Mouse (Mus musculus) ovary, postnatal 10 days (tissue): ENCODE results near the gene Fam171a2.
A peak's percentile ranks its signal among the peaks of the same experiment; 100 is the strongest.

Experiments used
- DNase-seq: peaks from one replicate; pipeline ENCODE4 v3.0.0; 2022; ENCODE audit warnings: low spot score

Fam171a2 gene

GRCm38 (mm10) chr11:102447497-102447896 lies at the start of gene Fam171a2:
TSS of gene Fam171a2 (minus strand) at chr11:102447682.
- DNase-seq, result peak; percentile 82

- no peak for DNase-seq
Measured at GRCm38 (mm10) chr11:102496732-102497131, 49.2 kb upstream of the Fam171a2 start.

GRCm38 (mm10) chr11:102496206-102496605 lies 48.7 kb upstream of the Fam171a2 start:
- DNase-seq, result no peak

- no peak for DNase-seq
Measured at GRCm38 (mm10) chr11:102495742-102496141, 48.3 kb upstream of the Fam171a2 start.

GRCm38 (mm10) chr11:102495114-102495513 lies 47.6 kb upstream of the Fam171a2 start:
- no peak for DNase-seq

GRCm38 (mm10) chr11:102494063-102494650 lies 46.7 kb upstream of the Fam171a2 start:
- no peak for DNase-seq

- no peak for DNase-seq
Measured at GRCm38 (mm10) chr11:102493241-102493640, 45.8 kb upstream of the Fam171a2 start.

- no peak for DNase-seq
Measured at GRCm38 (mm10) chr11:102487901-102488300, 40.4 kb upstream of the Fam171a2 start.

- DNase-seq, result no peak
Measured at GRCm38 (mm10) chr11:102486733-102487386, 39.4 kb upstream of the Fam171a2 start.

- no peak for DNase-seq
Measured at GRCm38 (mm10) chr11:102481779-102482178, 34.3 kb upstream of the Fam171a2 start.

GRCm38 (mm10) chr11:102480897-102481296 lies 33.4 kb upstream of the Fam171a2 start:
- DNase-seq, result no peak

GRCm38 (mm10) chr11:102480111-102480510 lies 32.6 kb upstream of the Fam171a2 start:
- no peak for DNase-seq

- no peak for DNase-seq
Measured at GRCm38 (mm10) chr11:102479581-102479980, 32.1 kb upstream of the Fam171a2 start.

- no peak for DNase-seq
Measured at GRCm38 (mm10) chr11:102478671-102479070, 31.2 kb upstream of the Fam171a2 start.

GRCm38 (mm10) chr11:102475027-102475426 lies 27.5 kb upstream of the Fam171a2 start:
- DNase-seq, result no peak

- no peak for DNase-seq
Measured at GRCm38 (mm10) chr11:102469648-102470357, 22.3 kb upstream of the Fam171a2 start, which contains the start of gene Itga2b. TSS of gene Itga2b (minus strand) at chr11:102470122.

GRCm38 (mm10) chr11:102467041-102467631 lies 19.7 kb upstream of the Fam171a2 start:
- DNase-seq, result peak; percentile 92

- DNase-seq, result no peak
Measured at GRCm38 (mm10) chr11:102465713-102466436, 18.4 kb upstream of the Fam171a2 start.

- no peak for DNase-seq
Measured at GRCm38 (mm10) chr11:102464901-102465300, 17.4 kb upstream of the Fam171a2 start.

- DNase-seq, result no peak
Measured at GRCm38 (mm10) chr11:102461764-102462163, 14.3 kb upstream of the Fam171a2 start.

GRCm38 (mm10) chr11:102460541-102460940 lies 13.1 kb upstream of the Fam171a2 start:
- no peak for DNase-seq
